Mouse (Mus musculus) forebrain, embryonic 11.5 days (tissue): ENCODE data around the gene Tm6sf2. TPM values are rescaled to one million over a fixed set of nuclear protein-coding genes. Genes with fewer than 3 reads are reported as not detected.
A peak's percentile ranks its signal among the peaks of the same experiment; 100 is the strongest.

Experiments used
- ATAC-seq: fragments of 200-750 bp; cut with Nextera tagmentation; replicated peaks from 2 replicates; pipeline ENCODE4 v1.8.0; 2017; ENCODE audit warnings: moderate TSS enrichment; ENCODE audit not compliant: low FRiP score
- DNase-seq: peaks from one replicate; pipeline ENCODE4 v3.0.0-alpha.2; 2017; ENCODE audit warnings: low spot score
- H3K27ac ChIP-seq: fragments of 300-500 bp; sonication (generic); 2 replicates; pipeline ENCODE4 v1.5.1; 2014; ENCODE audit warnings: low read depth, low read length
- H3K27me3 ChIP-seq: fragments of 300-500 bp; sonication (generic); 2 replicates; pipeline ENCODE4 v1.6.1; 2014; ENCODE audit warnings: mild to moderate bottlenecking, low read length, mixed read lengths; ENCODE audit not compliant: control insufficient read depth, insufficient read depth
- H3K36me3 ChIP-seq: fragments of 300-500 bp; sonication (generic); 2 replicates; pipeline ENCODE4 v1.6.1; 2014; ENCODE audit warnings: mild to moderate bottlenecking, low read length, moderate library complexity, mixed read lengths; ENCODE audit not compliant: control insufficient read depth, insufficient read depth
- H3K4me1 ChIP-seq: fragments of 300-500 bp; sonication (generic); replicated peaks from 2 replicates; pipeline ENCODE4 v1.6.1; 2014; ENCODE audit warnings: low read length, mixed read lengths; ENCODE audit not compliant: control insufficient read depth, insufficient read depth
- H3K4me2 ChIP-seq: fragments of 300-500 bp; sonication (generic); 2 replicates; pipeline ENCODE4 v1.6.1; 2014; ENCODE audit warnings: low read depth, mild to moderate bottlenecking, low read length, moderate library complexity, mixed read lengths; ENCODE audit not compliant: severe bottlenecking
- H3K4me3 ChIP-seq: fragments of 300-500 bp; sonication (generic); 2 replicates; pipeline ENCODE4 v1.5.1; 2014; ENCODE audit warnings: low read depth, low read length
- H3K9ac ChIP-seq: fragments of 300-500 bp; sonication (generic); 2 replicates; pipeline ENCODE4 v1.6.1; 2014; ENCODE audit warnings: low read length
- H3K9me3 ChIP-seq: fragments of 300-500 bp; sonication (generic); 2 replicates; pipeline ENCODE4 v1.6.1; 2016; ENCODE audit warnings: low read length, mixed read lengths; ENCODE audit not compliant: control insufficient read depth
- WGBS: fragments of 180-500 bp; shearing (Covaris S2); extraction: QIAGEN DNeasy Blood & Tissue Kit; methylation state at CpG from one replicate; pipeline ENCODE4 v1.1.7; 2014; 5-methylcytosine and 5-hydroxymethylcytosine counted together
- polyA plus RNA-seq: library from polyadenylated mRNA; unstranded; fragments of >200 nt; fragmentation: Nextera tagmentation; extraction: Ambion mirVana; gene quantifications from 2 replicates; pipeline ENCODE4 v1.2.1, GENCODE M21; 2014

Gene Tm6sf2
- polyA plus RNA-seq, 1 experiment from 2014 or later: 0.76 TPM

GRCm38 (mm10) chr8:70104506-70104905 lies 31.8 kb downstream of the Tm6sf2 start:
- H3K9ac ChIP-seq: no peak overlapping the region
- H3K4me3 ChIP-seq: no peak overlapping the region
- H3K27me3 ChIP-seq: no peaks in the 10 kb centered on the region
- no peaks in the 10 kb centered on the region for H3K4me1 ChIP-seq
- DNase-seq (no peak), ATAC-seq (peak; percentile 47; the same call in 1 of the 2 replicates)
- no peaks in the 10 kb centered on the region for H3K36me3 ChIP-seq
- no peaks in the 10 kb centered on the region for H3K9me3 ChIP-seq
- no peak overlapping the region for H3K4me2 ChIP-seq
- H3K27ac ChIP-seq: no peak overlapping the region
- WGBS: 27% methylated on average over 6 of the region's 6 CpGs

DNA sequence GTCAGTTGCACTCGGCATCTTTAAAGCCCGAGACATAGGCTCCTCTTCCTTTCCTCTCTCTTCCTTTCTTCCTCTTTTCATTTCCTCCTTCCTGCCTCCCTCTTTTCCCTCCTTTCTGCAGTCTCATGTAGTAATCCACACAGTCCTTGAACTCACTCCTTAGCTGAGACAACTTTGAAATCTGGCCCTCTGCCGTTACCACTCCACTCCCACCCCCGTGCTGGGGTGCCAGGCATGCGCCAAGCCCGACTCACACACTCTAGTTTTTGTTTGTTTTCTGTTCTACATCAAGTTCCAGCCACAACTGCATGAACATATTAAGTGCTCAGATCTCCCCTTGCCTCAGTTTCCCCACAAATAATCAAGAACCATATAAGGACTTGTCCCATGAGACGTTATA lies 32.2 kb downstream of the Tm6sf2 start:
- no peak for ATAC-seq
- no peak overlapping the region for H3K4me3 ChIP-seq
- no peaks in the 10 kb centered on the region for H3K27me3 ChIP-seq
- H3K9me3 ChIP-seq: no peaks in the 10 kb centered on the region
- DNase-seq: no peak
- H3K9ac ChIP-seq: no peak overlapping the region
- no peaks in the 10 kb centered on the region; the same call in 1 of the 2 replicates for H3K36me3 ChIP-seq
- no peaks in the 10 kb centered on the region for H3K4me1 ChIP-seq
- WGBS: 84% methylated on average over 7 of the region's 7 CpGs
- H3K27ac ChIP-seq: no peak overlapping the region
- no peak overlapping the region for H3K4me2 ChIP-seq

GRCm38 (mm10) chr8:70110451-70110850 lies 37.7 kb downstream of the Tm6sf2 start:
- WGBS: 90% methylated on average over 2 of the region's 2 CpGs
- H3K36me3 ChIP-seq: no peaks in the 10 kb centered on the region; the same call in 1 of the 2 replicates

DNA sequence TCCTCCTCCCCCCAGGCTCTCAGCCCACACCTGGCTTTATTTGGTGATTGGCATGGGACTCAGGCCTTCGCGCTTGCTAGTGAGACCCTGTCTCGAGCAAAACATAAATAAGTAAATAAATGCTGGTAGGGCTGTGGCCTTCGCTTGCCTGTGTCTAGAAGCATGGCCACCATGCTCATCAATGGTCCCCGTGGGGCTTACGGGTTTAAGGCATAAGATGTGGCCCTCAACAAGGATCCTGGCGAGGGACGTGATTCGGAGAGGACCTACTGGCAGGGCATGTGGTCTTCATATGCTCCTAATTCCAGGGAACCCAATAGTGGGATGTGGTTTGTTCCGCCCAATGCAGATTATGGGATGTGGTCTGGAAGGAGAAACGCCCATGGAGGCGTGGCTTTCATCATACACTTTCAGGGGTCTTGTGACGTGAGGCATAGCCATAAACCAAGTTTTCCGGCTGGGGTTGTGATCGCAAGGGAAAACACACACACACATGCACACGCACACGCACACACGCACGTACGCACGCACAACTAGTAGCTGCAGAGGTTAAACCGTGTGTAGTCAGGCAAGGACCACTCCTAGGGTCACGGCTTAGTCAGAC lies 38.6 kb downstream of the Tm6sf2 start:
- H3K27me3 ChIP-seq: peaks cover 38% of the 10 kb centered on the region
- H3K4me3 ChIP-seq: no peak overlapping the region
- H3K9me3 ChIP-seq: no peaks in the 10 kb centered on the region
- no peak overlapping the region for H3K4me2 ChIP-seq
- no peak overlapping the region for H3K27ac ChIP-seq
- ATAC-seq (0 out of 2 replicates have a peak, but pooled peaks have one; percentile 8), DNase-seq (no peak)
- no peak overlapping the region for H3K9ac ChIP-seq
- 51% methylated on average over 23 of the region's 23 CpGs for WGBS
- H3K36me3 ChIP-seq: no peaks in the 10 kb centered on the region; the same call in 1 of the 2 replicates
- H3K4me1 ChIP-seq: peaks cover 6% of the 10 kb centered on the region

More at GRCm38 (mm10) chr8:70110451-70110850, 37.7 kb downstream of the Tm6sf2 start:
- H3K27ac ChIP-seq: no peak overlapping the region
- H3K27me3 ChIP-seq: peaks cover 38% of the 10 kb centered on the region
- H3K4me2 ChIP-seq: no peak overlapping the region
- no peaks in the 10 kb centered on the region for H3K9me3 ChIP-seq
- H3K9ac ChIP-seq: no peak overlapping the region
- no peak overlapping the region for H3K4me3 ChIP-seq
- H3K4me1 ChIP-seq: peaks cover 6% of the 10 kb centered on the region
- ATAC-seq (no peak), DNase-seq (no peak)

DNA sequence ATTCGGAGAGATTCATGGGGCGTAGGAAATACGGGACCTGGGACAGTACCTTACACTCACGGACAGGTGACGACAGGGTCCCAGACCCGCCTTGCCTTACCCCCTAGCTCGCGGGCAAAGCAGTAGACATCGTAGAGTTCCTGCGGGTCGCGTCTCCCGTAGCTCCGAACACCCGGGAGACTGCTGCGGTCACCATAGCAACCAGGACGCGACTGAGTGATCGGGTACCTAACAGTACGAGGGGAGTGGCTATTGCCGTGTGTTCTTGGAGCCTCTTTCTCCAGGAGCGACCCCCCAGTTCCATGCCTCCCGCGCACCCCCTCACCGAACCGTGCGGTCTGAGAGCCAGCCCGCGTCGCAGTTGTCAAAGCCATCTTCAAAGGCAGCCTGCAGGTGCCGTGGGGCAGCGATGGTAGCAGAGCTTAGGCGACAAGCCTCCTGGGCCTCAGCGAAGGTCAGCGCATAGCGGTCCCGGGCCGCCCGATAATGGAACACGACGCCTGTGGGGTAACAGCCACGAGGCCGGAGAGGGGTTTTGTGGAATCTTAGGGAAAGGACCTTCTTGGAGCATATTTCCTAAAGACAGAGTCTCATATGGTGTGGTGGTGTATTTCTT lies 39.8 kb downstream of the Tm6sf2 start:
- Histone ChIP-seq H3K4me2 (0 out of 2 replicates have a peak overlapping the region, but pooled peaks have one; percentile 8), H3K9me3 (no peaks in the 10 kb centered on the region), H3K9ac (no peak overlapping the region), H3K27me3 (peaks cover 38% of the 10 kb centered on the region), H3K27ac (no peak overlapping the region), H3K4me3 (peak overlapping the region; percentile 5; the same call in 1 of the 2 replicates), H3K4me1 (peaks cover 6% of the 10 kb centered on the region), H3K36me3 (no peaks in the 10 kb centered on the region; the same call in 1 of the 2 replicates)
- WGBS: 7% methylated on average over 43 of the region's 43 CpGs
- no peak for ATAC-seq
- no peak for DNase-seq

GRCm38 (mm10) chr8:70114488-70114887 lies 41.8 kb downstream of the Tm6sf2 start:
- no peak for ATAC-seq

DNA sequence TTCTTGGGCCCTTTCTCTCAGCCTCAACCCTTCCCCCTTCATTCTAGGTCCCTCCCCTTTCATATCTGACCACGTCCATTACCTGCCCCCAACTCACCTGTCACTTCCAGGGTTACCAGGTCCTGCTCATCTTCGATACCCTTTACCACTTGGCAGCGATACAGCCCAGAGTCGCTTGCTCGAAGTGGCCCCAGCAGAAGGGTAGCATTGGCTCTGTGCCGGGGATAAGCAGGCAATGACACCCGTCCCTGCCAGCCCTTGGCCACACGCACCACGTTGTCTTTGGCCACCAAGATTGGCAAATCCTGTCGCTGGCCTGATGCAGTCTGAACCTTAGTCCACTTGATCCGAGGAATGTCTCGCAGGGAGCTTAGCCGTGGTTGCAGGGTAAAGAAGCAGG lies 42.2 kb downstream of the Tm6sf2 start:
- Histone ChIP-seq H3K4me3 (no peak overlapping the region), H3K4me1 (peaks cover 7% of the 10 kb centered on the region), H3K4me2 (no peak overlapping the region), H3K9me3 (no peaks in the 10 kb centered on the region), H3K27ac (no peak overlapping the region), H3K27me3 (peaks cover 41% of the 10 kb centered on the region), H3K36me3 (no peaks in the 10 kb centered on the region; the same call in 1 of the 2 replicates), H3K9ac (no peak overlapping the region)
- DNase-seq: no peak
- no peak for ATAC-seq
- 67% methylated on average over 13 of the region's 13 CpGs for WGBS

More at GRCm38 (mm10) chr8:70114488-70114887, 41.8 kb downstream of the Tm6sf2 start:
- Histone ChIP-seq H3K27ac (no peak overlapping the region), H3K4me3 (no peak overlapping the region), H3K36me3 (no peaks in the 10 kb centered on the region; the same call in 1 of the 2 replicates), H3K4me1 (peaks cover 7% of the 10 kb centered on the region), H3K27me3 (peaks cover 41% of the 10 kb centered on the region), H3K4me2 (no peak overlapping the region), H3K9ac (no peak overlapping the region), H3K9me3 (no peaks in the 10 kb centered on the region)
- DNase-seq: no peak
- WGBS: 22% methylated on average over 6 of the region's 6 CpGs

DNA sequence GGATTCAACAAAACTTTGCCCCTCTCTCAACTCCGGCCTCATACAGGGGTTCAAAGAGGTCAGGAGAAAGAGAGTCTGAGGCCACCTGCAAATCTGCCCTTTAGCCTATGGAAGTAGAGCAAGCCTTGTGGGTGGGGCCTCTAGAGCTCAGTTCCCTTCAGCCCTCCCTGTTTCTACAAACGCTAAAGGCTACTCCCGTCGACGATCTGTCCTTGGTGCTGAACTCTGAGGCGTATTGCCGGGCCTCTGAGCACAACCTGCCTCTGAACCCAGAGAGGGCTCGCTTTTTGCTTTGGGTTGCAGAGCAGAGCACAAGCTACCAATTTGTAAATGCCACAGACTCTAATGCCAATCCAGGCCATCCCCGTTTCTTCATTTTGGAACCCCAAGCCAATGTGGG lies 44.9 kb downstream of the Tm6sf2 start:
- ATAC-seq (no peak), DNase-seq (no peak)
- WGBS: 5% methylated on average over 9 of the region's 9 CpGs
- H3K36me3 ChIP-seq: no peaks in the 10 kb centered on the region
- H3K4me1 ChIP-seq: peaks cover 4% of the 10 kb centered on the region; the same call in 1 of the 2 replicates
- H3K4me3 ChIP-seq: no peak overlapping the region
- H3K27ac ChIP-seq: no peak overlapping the region
- no peak overlapping the region for H3K4me2 ChIP-seq
- H3K9me3 ChIP-seq: no peaks in the 10 kb centered on the region
- H3K9ac ChIP-seq: no peak overlapping the region
- H3K27me3 ChIP-seq: peaks cover 23% of the 10 kb centered on the region
